Mouse (Mus musculus) heart, postnatal 0 days (tissue): ENCODE data around the gene Olfr469.

Source experiments
- CTCF ChIP-seq: IDR thresholded peaks from 2 replicates; pipeline ENCODE4 v1.5.1; 2016; ENCODE audit warnings: antibody characterized with exemption, control low read depth, low read depth
- EP300 ChIP-seq: IDR thresholded peaks from 2 replicates; pipeline ENCODE4 v1.6.1; 2016; ENCODE audit warnings: antibody characterized with exemption, low read depth

- TF ChIP-seq CTCF, result no peak
- TF ChIP-seq EP300, result no peak
Observed at GRCm38 (mm10) chr7:107802138-107802537, 23.2 kb downstream of the Olfr469 start.
